Mouse (Mus musculus): ENCODE results near the gene Smim13. TPM values are rescaled to one million over a fixed set of nuclear protein-coding genes. Genes with fewer than 3 reads are reported as not detected.

Smim13 gene
- polyA plus RNA-seq, 1 experiment, result 3.7 TPM

GRCm38 (mm10) chr13:41228060-41228459 lies 21.6 kb upstream of the Smim13 start:
- DNase-seq, result no peak
- TF ChIP-seq CTCF (conservative IDR thresholded peaks at IDR 0.05; ENCODE audit: insufficient read depth, insufficient read length, low read depth, low read length) (no peak), POLR2A (IDR thresholded peaks at IDR 0.05; ENCODE audit: low read depth, low read length) (no peak)
- H3K4me3 ChIP-seq (ENCODE audit: insufficient read depth, low read depth, low read length), result no peak overlapping the region
- H3K36me3 ChIP-seq (ENCODE audit: control insufficient read depth, insufficient read depth, low read length), result no peaks in the 10 kb centered on the region
- 84% methylated on average over 5 of the region's 5 CpGs for WGBS
- peaks cover 5% of the 10 kb centered on the region for H3K4me1 ChIP-seq (ENCODE audit: control insufficient read depth, insufficient read depth, low read length)
- no peaks in the 10 kb centered on the region for H3K27me3 ChIP-seq (replicated peaks; ENCODE audit: control insufficient read depth, insufficient read depth, low read length)
- no peak overlapping the region for H3K27ac ChIP-seq (ENCODE audit: insufficient read depth, low read depth, low read length)

GRCm38 (mm10) chr13:41230256-41230655 lies 19.4 kb upstream of the Smim13 start:
- DNase-seq, result no peak
- H3K4me3 ChIP-seq (ENCODE audit: insufficient read depth, low read depth, low read length), result no peak overlapping the region
- TF ChIP-seq CTCF (conservative IDR thresholded peaks at IDR 0.05; ENCODE audit: insufficient read depth, insufficient read length, low read depth, low read length) (no peak), POLR2A (IDR thresholded peaks at IDR 0.05; ENCODE audit: low read depth, low read length) (no peak)
- H3K4me1 ChIP-seq (ENCODE audit: control insufficient read depth, insufficient read depth, low read length), result peaks cover 5% of the 10 kb centered on the region
- no peaks in the 10 kb centered on the region for H3K27me3 ChIP-seq (replicated peaks; ENCODE audit: control insufficient read depth, insufficient read depth, low read length)
- WGBS, result 86% methylated on average over 5 of the region's 5 CpGs
- no peaks in the 10 kb centered on the region for H3K36me3 ChIP-seq (ENCODE audit: control insufficient read depth, insufficient read depth, low read length)
- H3K27ac ChIP-seq (ENCODE audit: insufficient read depth, low read depth, low read length), result no peak overlapping the region

- no peak overlapping the region for H3K4me3 ChIP-seq (ENCODE audit: insufficient read depth, low read depth, low read length)
- 62% methylated on average over 12 of the region's 12 CpGs for WGBS
- peaks cover 5% of the 10 kb centered on the region for H3K4me1 ChIP-seq (ENCODE audit: control insufficient read depth, insufficient read depth, low read length)
- no peak for DNase-seq
- no peaks in the 10 kb centered on the region for H3K27me3 ChIP-seq (replicated peaks; ENCODE audit: control insufficient read depth, insufficient read depth, low read length)
- TF ChIP-seq POLR2A (IDR thresholded peaks at IDR 0.05; ENCODE audit: low read depth, low read length) (no peak), CTCF (conservative IDR thresholded peaks at IDR 0.05; ENCODE audit: insufficient read depth, insufficient read length, low read depth, low read length) (no peak)
- no peaks in the 10 kb centered on the region for H3K36me3 ChIP-seq (ENCODE audit: control insufficient read depth, insufficient read depth, low read length)
- H3K27ac ChIP-seq (ENCODE audit: insufficient read depth, low read depth, low read length), result no peak overlapping the region
These were observed 18.2 kb upstream of the Smim13 start for GRCm38 (mm10) chr13:41231389-41231983.

GRCm38 (mm10) chr13:41232209-41232608 lies 17.4 kb upstream of the Smim13 start:
- peak; percentile 94 for DNase-seq
- H3K36me3 ChIP-seq (ENCODE audit: control insufficient read depth, insufficient read depth, low read length), result no peaks in the 10 kb centered on the region
- WGBS, result 37% methylated on average over 15 of the region's 15 CpGs
- H3K4me3 ChIP-seq (ENCODE audit: insufficient read depth, low read depth, low read length), result 0 out of 2 replicates have a peak overlapping the region, but pooled peaks have one; percentile 5
- H3K27ac ChIP-seq (ENCODE audit: insufficient read depth, low read depth, low read length), result no peak overlapping the region
- H3K4me1 ChIP-seq (ENCODE audit: control insufficient read depth, insufficient read depth, low read length), result peaks cover 5% of the 10 kb centered on the region
- TF ChIP-seq POLR2A (IDR thresholded peaks at IDR 0.05; ENCODE audit: low read depth, low read length) (no peak), CTCF (conservative IDR thresholded peaks at IDR 0.05; ENCODE audit: insufficient read depth, insufficient read length, low read depth, low read length) (no peak)
- H3K27me3 ChIP-seq (replicated peaks; ENCODE audit: control insufficient read depth, insufficient read depth, low read length), result no peaks in the 10 kb centered on the region

- H3K4me3 ChIP-seq (ENCODE audit: insufficient read depth, low read depth, low read length), result no peak overlapping the region
- no peaks in the 10 kb centered on the region for H3K36me3 ChIP-seq (ENCODE audit: control insufficient read depth, insufficient read depth, low read length)
- DNase-seq, result no peak
- H3K4me1 ChIP-seq (ENCODE audit: control insufficient read depth, insufficient read depth, low read length), result peaks cover 5% of the 10 kb centered on the region
- TF ChIP-seq CTCF (conservative IDR thresholded peaks at IDR 0.05; ENCODE audit: insufficient read depth, insufficient read length, low read depth, low read length) (no peak), POLR2A (IDR thresholded peaks at IDR 0.05; ENCODE audit: low read depth, low read length) (no peak)
- 81% methylated on average over 7 of the region's 7 CpGs for WGBS
- H3K27ac ChIP-seq (ENCODE audit: insufficient read depth, low read depth, low read length), result no peak overlapping the region
- H3K27me3 ChIP-seq (replicated peaks; ENCODE audit: control insufficient read depth, insufficient read depth, low read length), result no peaks in the 10 kb centered on the region
These were observed 16.4 kb upstream of the Smim13 start for GRCm38 (mm10) chr13:41233241-41233640.

GRCm38 (mm10) chr13:41235181-41235580 lies 14.5 kb upstream of the Smim13 start:
- TF ChIP-seq CTCF (conservative IDR thresholded peaks at IDR 0.05; ENCODE audit: insufficient read depth, insufficient read length, low read depth, low read length), result no peak
- no peak for TF ChIP-seq POLR2A (IDR thresholded peaks at IDR 0.05; ENCODE audit: low read depth, low read length)
- H3K27me3 ChIP-seq (replicated peaks; ENCODE audit: control insufficient read depth, insufficient read depth, low read length), result no peaks in the 10 kb centered on the region
- H3K36me3 ChIP-seq (ENCODE audit: control insufficient read depth, insufficient read depth, low read length), result no peaks in the 10 kb centered on the region
- H3K4me1 ChIP-seq (ENCODE audit: control insufficient read depth, insufficient read depth, low read length), result peaks cover 5% of the 10 kb centered on the region
- 83% methylated on average over 6 of the region's 6 CpGs for WGBS
- DNase-seq, result no peak
- H3K4me3 ChIP-seq (ENCODE audit: insufficient read depth, low read depth, low read length), result no peak overlapping the region
- H3K27ac ChIP-seq (ENCODE audit: insufficient read depth, low read depth, low read length), result no peak overlapping the region

GRCm38 (mm10) chr13:41235845-41236741 lies 13.6 kb upstream of the Smim13 start:
- Histone ChIP-seq H3K4me1 (ENCODE audit: control insufficient read depth, insufficient read depth, low read length) (peaks cover 5% of the 10 kb centered on the region), H3K27me3 (replicated peaks; ENCODE audit: control insufficient read depth, insufficient read depth, low read length) (no peaks in the 10 kb centered on the region), H3K27ac (ENCODE audit: insufficient read depth, low read depth, low read length) (peak overlapping the region; percentile 51), H3K4me3 (ENCODE audit: insufficient read depth, low read depth, low read length) (peak overlapping the region; percentile 52), H3K36me3 (ENCODE audit: control insufficient read depth, insufficient read depth, low read length) (no peaks in the 10 kb centered on the region)
- 30% methylated on average over 13 of the region's 13 CpGs for WGBS
- no peak for TF ChIP-seq CTCF (conservative IDR thresholded peaks at IDR 0.05; ENCODE audit: insufficient read depth, insufficient read length, low read depth, low read length)
- TF ChIP-seq POLR2A (IDR thresholded peaks at IDR 0.05; ENCODE audit: low read depth, low read length), result no peak
- peak; percentile 83 for DNase-seq

All from kidney, adult 2 months (tissue).